Mouse (Mus musculus) adrenal gland, adult 8-10 months (tissue): ENCODE measurements around the gene Foxo3. TPM values are rescaled to one million over a fixed set of nuclear protein-coding genes. Genes with fewer than 3 reads are reported as not detected.

Experiments
- DNase-seq: peaks from one replicate; pipeline ENCODE4 v3.0.0; 2022
- total RNA-seq, 4 experiments: library from RNA; stranded (reverse); gene quantifications; 2 replicates each; pipeline ENCODE4 v1.2.4; 2022

Gene Foxo3
- total RNA-seq, 4 experiments from 2014 or later, result 57.7 to 70.0 (median 65.4) TPM

DNA sequence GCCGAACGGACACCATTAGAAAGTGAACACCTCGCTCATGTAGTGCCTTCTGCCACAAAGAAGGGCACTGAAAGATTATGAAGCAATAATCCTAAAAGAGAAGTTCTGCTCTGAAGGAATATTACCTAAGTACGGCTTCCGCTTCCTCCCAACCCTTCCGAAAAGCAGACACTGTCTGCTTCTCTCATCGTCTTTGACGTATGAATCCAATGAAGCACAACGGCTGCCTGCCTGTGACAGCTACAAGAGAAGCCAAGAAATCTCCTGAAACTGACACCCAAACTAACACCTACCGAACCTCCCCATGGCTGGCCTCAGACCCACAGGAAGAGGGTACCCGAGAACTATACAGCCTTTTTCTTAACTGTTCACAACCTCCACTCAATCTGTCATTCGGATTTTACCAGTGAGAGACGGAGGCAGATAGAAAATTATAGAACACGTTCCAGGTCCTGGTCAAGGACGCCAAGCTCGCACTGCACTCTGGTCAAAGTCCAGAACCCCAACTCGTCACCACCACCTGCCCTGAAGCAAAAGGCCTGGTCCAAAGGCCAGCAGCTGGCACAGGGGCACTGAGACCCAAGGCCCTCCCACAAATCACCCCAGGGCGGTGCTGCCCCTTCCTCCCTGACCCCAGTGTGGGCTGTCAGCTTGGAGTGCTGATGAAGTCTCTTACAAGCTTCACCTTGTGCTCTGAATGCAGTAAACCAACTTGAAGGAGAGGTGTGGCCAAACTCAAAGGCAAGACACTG lies 51.2 kb downstream of the Foxo3 start:
- DNase-seq, result no peak

DNA sequence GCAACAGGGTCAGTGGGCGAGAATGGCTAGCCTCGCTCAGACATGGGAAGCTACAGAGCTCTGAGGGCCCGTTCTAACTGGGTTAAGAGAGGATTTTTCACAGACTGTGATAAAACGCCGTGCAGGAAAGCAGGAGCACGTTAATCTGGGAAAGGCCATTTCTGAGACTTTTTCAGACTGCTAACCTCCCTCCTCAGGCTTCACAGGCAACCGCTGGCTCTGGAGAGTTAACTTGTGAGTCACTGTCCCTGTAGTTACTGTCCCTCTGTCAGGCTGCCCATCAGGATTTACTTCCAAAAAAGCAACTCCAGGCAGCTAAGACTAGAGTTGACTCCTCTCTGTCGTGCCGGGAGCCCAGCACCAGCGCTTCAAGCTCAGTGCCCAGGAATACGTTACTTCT lies 54.6 kb downstream of the Foxo3 start:
- DNase-seq, result no peak

DNA sequence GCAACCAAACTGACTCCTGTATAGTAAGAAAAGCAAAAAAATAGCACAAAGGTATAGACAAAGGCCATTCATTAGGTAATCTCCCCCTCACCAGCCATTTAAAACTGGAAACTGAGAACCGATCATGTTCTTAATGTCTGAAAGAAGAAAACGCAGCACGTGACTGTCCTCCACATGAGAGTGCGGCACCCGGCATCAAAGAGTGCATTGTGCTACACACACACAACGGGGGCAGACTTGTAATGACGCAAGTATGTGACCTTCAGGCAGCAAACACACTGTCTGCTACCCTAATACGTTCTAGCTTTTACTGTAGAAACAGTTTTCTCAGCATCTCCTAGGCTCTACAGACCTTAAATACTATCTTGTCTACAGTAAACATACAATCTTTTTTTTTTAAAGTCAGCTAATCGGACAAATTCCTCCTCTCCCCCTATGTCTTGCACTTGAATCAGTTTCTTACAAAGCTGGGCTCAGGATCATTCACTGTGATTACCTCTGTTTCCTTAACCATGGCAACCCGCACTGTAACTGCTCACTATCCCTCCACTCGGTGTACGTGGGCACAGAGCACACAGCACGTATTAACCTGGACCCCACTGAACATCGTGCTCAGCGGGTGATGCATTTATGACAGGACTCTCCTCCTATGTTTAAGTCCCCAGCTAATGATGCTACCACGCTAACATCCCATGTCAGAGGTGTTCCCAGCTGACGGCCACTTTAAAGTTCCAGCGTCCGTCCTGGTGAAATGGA lies 55.2 kb downstream of the Foxo3 start:
- DNase-seq, result no peak

DNA sequence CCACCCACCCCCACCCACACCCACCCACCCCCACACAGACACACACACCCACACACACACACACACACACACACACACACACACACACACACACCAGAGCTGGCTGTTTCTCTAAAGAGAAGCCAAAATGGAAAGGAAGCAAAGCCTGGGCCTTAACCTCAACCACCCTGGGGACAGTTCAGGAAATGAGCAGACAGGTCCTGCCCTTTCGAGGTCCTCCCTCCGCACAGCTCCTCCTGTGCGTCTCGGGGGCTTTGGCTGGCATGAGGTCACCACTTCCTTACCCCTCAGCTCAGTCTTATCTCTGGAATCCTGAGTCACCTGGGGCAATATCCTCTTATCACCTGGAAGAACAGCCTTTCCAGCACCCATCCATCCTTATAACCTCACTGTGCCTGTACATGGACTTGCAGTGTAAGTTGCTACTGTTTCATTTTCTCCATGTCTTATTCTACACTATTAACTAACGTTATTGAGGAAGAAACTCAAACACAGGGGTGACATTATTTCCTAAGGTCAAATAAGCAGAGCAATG lies 56.1 kb downstream of the Foxo3 start:
- no peak for DNase-seq

DNA sequence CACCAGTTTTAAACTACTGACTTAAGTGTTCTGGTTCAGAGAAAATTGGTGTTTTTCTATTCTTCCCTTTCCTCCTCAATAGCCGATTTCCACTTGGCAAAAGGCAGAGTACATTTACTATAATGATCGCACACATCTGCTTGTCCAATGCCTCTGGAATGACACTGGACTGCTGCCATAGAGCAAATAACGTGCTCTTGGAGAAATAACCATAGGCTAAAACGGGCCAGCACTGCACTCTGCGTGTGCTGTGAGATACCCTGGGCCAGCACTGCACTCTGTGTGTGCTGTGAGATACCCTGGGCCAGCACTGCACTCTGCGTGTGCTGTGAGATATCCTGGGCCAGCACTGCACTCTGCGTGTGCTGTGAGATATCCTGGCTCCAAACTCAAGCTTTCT lies 65.1 kb downstream of the Foxo3 start:
- no peak for DNase-seq

DNA sequence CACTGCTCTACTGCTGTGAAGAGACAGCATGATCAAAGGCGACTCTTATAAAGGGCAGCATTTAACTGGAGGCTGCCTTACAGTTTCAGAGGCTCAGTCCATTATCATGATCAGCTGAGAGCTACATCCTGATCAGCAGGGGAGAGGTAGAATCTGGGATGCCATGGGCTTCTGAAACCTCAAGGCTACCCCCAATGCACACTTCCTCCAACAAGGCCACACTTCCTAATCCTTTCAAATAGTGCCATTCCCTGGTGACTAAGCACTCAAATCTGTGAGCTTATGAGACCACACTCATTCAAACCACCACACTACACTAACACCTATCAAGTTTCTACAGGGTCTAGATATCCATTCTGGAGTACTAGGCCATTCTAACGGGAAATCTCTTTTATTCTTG lies 65.9 kb downstream of the Foxo3 start:
- DNase-seq, result no peak

DNA sequence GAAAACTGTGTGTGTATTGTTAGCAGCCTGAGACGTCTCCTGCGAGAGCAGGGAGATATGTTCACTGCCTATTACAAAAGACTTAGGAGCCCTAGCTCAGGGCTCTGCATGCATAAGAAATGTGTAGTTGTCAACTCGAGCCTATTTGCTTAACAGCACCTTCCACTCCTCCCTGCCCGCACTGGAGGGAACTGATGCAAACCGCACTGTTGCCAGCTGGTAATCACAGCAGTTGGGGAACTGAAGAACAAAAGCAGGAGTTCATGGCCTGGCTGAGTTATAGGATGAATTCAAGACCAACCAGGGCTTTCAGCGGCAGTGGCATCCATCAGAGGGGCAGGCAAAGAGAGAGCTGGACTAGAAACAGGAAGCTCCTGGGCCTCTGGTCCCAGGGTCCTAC lies 66.7 kb downstream of the Foxo3 start:
- no peak for DNase-seq

DNA sequence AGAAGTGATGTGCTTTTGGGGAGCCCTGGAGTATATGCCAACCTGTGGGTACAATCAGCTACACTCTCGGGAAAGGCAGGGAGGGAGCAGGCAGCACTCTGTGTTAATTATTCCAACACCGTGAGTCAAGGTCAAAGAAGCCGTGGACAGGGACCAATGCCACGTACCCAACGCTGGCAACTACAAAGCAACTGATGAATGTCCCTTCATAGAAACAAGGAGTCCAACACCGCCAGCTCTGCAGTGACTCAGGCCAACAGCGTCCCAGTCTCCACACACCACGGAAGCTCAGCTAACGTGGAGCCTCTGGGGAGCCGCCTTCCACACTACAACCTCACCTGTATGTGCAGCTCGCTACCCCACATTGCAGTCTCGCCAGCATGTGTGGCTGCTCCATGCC lies 68.9 kb downstream of the Foxo3 start:
- no peak for DNase-seq

DNA sequence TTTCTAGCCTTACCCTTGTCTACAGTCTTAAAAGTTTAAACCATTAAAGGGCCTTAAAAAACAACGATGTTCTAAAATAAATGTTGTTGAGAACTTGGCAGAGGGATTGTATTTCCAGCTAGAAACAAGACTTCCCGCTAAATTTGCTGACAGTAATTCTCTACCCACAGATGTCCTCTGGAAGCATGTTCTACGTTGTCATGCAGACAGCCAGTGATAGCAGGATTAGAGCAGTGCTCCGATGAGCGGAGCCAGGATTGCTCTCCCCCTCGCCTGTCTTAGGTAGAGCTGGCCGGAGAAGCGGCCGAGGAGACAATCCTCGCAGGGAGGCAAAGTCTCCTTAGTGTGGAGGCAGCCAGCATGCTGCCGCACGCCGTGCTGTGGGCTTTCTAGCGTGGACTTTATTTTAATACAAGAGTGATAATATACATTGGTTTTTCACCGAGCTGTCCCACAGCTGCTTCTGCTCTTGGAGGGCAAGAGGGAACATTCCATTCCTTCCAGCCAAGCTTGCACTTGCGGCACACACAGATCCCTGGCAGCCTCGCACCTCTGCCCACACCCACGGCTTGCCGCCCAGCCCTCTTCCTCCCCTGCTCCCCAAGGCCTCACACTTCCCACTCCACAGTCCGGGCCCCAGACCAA lies 71.7 kb downstream of the Foxo3 start:
- no peak for DNase-seq

DNA sequence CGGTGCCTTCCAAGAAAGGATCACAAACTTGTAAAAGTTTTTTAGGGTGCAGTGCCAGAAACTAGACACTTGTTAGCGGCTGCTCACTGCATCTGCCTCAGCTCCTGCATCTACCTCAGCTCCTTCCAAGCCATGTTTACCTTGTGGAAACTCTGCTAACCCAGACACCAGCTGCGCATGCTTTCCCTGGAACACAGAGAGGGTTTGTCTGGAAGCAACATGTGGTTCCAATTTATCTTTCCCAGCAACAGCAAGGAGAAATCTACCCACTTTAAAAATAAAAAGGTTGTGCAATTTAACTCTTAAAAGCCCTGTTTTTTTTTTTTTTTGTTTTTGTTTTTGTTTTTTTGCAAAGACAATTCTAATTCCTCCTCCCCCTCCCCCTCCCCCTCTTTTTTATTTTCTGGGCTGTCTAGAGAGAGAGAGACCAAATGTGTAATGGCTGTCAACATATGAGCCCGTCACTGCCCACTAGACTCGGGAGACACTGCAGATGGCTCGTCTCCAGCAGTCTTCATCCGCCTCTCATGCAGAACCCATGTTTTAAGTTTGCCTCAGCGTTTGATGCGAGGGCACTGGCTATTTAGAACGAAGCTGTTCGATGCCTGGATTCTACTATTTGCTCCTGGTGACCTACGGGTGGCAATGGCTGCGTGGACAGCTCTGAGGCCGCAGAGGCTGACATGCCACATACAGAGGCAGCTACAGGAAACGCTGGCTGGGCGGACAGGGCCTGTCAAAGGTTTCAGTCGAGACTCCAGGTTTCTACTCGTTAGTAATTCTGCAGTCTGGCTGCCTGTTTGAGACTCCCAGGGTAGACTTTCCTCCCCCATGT lies 73.0 kb downstream of the Foxo3 start:
- DNase-seq, result no peak

DNA sequence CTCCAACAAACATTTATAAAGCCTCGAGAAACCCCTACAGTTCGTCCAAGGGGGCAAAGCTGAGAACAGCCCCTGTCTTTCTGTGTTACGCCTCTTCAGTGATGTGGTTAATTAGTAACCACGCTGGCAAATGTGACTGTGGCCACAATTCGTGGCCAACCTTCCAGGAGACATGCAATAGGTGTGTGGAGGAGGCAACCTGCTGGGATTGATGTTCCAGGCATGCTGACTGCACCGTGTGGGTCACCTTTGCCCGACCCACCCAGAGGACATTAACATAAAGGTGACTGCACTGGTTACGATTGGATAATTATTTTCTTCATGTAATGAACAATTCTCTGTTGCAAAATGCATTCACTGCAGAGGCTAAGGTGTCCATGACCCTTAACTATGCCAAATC lies 74.0 kb downstream of the Foxo3 start:
- DNase-seq, result no peak

DNA sequence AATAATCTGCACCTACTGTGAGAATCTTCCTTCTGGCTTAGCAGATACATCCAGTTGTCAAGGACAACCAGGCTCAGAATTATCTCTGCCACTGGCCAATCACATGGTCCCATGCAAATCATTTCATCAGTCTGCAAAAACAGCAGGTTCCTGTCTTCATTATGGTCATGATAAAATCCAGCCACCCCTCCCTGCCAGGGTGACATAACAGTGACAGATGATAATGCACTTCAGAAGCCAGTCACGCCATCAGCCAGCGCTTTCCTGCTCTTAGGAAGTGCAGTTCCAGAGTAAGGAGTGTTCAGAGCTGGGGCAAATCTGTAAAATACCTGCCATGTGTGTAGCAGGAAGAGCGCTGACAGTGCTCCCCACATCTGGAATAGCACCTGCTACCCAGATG lies 77.1 kb downstream of the Foxo3 start:
- DNase-seq, result no peak

DNA sequence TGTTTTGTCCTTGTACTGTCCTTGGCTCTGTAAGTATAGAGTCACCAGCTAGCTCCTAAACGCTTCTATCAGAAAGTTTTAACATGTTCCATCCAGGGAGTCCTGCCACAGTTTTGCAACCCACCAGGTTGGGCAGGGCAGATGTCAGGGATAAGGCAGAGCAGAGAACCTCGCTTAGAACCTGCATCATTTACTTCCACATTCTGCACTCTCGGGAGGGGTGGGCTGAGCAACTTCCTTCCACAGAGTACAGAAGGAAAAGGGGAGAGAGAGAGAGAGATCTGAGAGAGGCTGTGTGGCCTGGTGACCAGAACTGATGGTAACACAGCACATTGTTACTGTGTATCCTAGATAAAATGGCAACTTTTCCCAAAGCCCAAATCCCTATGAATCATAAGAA lies 77.9 kb downstream of the Foxo3 start:
- DNase-seq, result no peak

DNA sequence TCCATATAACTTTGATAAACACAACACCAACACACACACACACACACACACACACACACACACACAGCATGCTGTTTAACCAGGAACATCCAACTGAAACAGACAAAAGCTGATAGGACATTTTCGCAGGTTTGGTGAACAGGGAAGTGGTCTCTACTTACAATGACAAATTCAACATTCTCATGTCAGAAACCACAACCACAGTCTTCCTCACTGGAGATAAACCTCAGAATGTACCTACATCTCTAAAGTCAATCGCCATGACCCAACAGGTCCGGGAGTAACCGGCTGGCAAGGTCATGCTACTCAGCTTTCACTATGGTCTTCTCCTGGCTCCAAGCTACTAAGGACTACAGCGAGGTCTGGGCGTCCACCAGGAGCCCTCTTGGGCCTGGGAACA lies 81.8 kb downstream of the Foxo3 start:
- no peak for DNase-seq

DNA sequence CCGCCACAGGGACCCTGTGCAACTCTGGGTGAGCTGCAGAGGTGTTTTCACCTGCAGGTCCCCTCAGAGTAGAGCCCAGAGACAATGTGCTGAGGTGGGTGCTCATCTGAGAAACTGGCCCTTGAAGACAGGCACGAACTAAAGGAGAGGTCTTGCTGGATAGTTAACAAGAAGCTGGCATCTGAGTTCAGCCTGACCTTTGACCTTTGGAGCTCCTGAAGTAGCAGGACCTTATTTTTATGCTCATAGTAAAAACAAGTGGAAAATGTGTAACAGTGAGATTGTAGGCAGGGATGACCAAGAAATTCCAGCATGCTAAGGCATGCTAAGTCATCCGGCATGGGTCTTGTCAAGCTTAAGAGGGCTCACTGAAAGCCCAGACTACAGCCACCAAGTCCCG lies 82.6 kb downstream of the Foxo3 start:
- DNase-seq, result no peak

DNA sequence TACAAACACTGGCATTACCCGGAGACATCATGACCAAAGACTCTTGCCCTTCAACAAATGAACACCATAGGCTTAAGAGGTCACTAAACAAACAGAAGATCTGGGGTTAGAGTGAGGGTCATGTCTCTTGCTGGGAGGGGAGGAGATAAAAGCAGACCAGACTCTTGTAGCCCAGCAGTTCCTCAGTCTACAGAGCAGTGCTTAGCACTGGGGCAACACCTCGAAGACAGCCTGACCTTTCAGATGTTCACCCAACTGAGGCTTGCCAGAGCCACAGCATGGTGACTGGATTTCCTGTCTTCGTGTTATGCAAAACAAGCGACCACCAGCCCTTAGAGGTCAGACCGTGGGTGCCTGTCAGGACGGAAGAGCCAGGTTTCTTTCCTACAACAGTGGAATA lies 83.6 kb downstream of the Foxo3 start:
- DNase-seq, result no peak

DNA sequence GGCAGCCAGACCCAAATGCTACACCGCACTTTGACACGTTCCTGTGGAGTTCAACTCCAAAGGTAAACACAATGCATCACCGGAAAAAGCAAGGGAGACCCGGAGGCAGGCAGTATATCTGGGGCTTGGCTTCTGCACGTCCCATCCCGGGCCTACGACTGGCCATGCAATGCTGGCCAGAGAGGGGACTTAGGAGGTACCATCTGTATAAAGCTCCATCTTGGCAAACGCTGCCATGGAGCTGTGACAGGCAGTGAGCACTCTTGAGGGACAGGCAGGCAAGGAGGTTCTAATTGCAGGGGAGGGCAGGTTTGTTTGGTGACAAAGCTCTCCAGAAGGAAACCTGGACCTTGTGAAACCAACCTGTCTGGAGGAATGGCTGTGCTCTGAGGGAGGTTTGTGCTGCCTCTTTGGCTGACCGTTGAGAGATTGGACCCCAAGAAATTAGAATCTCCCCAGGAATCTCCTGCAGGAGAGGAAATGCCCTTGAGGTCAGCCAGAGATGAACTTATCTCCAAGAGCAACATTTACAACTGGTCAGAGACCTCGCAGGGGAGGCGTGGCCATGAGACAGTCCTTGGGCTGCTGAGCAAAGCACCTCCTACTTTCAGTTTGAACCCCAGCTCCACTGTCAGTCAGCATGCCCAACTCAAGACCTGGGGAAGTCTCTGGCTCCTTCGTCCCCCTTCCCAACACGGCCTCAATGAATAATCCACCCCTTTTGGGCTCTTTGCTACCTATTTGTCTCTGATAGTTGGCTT lies 86.7 kb downstream of the Foxo3 start:
- DNase-seq, result peak; percentile 50

DNA sequence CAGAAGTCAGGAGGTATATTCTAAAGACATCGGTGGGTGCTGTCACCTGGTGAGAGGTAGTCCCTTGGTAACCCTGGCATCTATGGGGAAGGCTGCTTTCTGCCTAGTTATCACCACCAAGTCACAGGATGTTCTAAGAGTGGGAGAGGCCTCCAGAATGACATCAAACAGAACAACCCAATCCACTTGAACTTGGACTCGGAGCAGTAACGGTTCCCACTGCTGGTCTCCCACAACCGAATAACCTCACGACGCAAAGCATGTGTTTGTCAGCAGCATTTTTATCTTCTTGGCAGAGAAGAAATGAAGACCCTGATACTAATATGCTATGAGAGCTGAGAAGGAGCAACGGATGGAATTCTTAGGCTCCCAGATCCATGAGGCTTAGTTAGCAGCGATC lies 87.5 kb downstream of the Foxo3 start:
- no peak for DNase-seq

DNA sequence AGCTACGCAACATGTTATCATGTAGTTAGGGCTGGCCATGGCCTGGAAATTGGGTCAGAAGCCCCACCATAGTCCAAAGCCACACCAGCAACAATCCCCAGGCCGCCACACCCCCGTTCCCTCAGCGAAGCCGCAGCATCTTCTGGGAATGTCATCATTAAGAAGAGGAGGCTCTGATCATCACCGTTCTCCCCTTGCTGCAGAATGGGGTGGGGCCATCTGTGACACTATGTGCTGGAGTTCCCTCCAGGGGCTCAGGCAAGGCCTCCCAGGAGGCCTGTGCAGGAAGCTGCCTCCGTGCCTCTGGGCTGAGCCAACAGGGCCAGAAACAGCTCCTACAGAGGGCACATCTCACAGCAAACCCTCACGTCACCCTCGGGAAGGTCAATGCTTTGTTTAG lies 88.5 kb downstream of the Foxo3 start:
- DNase-seq, result no peak

DNA sequence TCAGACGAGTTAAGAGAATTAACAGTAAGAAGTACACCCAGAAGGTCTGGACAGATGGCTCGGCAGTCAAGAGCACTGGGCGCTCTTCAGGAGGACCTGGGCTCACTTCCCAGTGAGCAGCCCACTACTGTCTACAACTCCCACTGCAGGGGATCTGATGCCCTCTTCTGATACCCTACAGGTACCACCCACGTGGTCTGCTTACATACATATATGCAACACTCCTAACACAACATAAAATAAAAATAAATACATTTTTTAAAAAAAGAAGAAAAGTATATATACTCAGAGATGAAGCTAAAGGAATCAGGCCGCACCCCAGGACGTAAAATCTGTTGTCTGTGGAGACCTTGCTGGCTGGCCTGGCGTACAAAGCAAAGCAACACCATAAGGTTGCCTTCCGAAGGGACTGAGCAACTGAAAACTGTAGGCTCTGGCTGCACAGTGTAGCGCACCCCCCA lies 89.6 kb downstream of the Foxo3 start:
- DNase-seq, result no peak

DNA sequence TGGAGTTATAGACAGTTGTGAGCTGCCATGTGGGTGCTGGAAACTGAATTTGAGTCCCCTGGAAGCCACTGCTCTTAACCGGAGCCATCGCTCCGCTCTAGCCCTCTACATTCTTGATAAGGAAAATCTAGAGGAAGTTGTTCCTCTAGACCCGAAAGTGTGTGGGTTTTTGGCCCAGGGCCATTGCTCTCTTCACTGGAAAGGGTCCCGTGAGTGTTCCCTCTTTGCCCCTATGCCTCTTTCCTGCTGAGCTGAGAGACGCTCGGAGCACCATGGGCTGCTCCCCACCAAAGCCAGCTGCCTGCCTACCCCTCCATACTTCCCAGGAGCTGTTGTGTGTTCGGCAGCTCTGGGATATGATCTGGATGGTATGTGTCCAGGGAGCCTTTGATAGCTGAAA lies 96.2 kb downstream of the Foxo3 start:
- no peak for DNase-seq

DNA sequence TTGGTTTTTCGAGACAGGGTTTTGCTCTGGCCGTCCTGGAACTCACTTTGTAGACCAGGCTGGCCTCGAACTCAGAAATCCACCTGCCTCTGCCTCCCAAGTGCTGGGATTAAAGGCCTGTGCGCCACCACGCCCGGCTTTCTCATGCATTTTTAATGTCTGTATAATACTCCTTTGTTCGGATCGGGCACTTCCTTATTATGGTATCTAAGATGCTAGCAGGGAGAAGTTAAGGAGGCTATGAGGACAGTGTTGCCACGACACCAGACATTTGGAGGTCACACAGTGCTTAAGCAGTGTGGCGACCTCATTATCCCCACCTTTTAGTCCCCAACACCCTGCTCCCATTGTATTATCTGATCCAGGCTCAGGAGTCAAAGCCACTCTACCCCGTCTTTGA lies 97.8 kb downstream of the Foxo3 start:
- no peak for DNase-seq
